Mouse (Mus musculus): ENCODE results near the gene Gm11639. TPM values are rescaled to one million over a fixed set of nuclear protein-coding genes. Genes with fewer than 3 reads are reported as not detected.
A peak's percentile ranks its signal among the peaks of the same experiment; 100 is the strongest.

Gene Gm11639
- total RNA-seq (2014; rRNA removed) (under 0.01 TPM in 2 replicates), polyA plus RNA-seq (2015; fragmentation: Nextera tagmentation; extraction: Ambion mirVana) (0.01 and 0.33 TPM in 2 replicates)

GRCm38 (mm10) chr11:104685548-104685947, at the start of gene Gm11639:
TSS of gene Gm11639 (plus strand) at chr11:104685707.
- no peak for DNase-seq (ENCODE audit: low spot score)
- Histone ChIP-seq H3K4me2 (ENCODE audit: low read depth, low read length, poor library complexity, severe bottlenecking) (peak within 1 kb of the TSS; percentile 30; the same call in 1 of the 2 replicates), H3K36me3 (ENCODE audit: insufficient read depth, low read length) (no peaks in the 10 kb centered on the region), H3K9me3 (ENCODE audit: low read length) (no peaks in the 10 kb centered on the region), H3K9ac (replicated peaks; ENCODE audit: low read length, poor library complexity, severe bottlenecking) (no peak within 1 kb of the TSS), H3K27me3 (ENCODE audit: insufficient read depth, low read length) (no peaks in the 10 kb centered on the region), H3K4me3 (ENCODE audit: low read depth, low read length) (peak within 1 kb of the TSS; percentile 16; the same call in 1 of the 2 replicates), H3K27ac (ENCODE audit: low read depth, low read length) (no peak within 1 kb of the TSS), H3K4me1 (ENCODE audit: insufficient read depth, low read length) (no peaks in the 10 kb centered on the region)
- no peak for TF ChIP-seq CTCF (IDR thresholded peaks at IDR 0.05)
- 34% methylated on average over 23 of the region's 23 CpGs for WGBS
- ATAC-seq (ENCODE audit: low FRiP score), result no peak

- H3K4me2 ChIP-seq (ENCODE audit: low read depth, low read length, poor library complexity, severe bottlenecking), result no peak overlapping the region
- no peak for TF ChIP-seq CTCF (IDR thresholded peaks at IDR 0.05)
- H3K9ac ChIP-seq (replicated peaks; ENCODE audit: low read length, poor library complexity, severe bottlenecking), result no peak overlapping the region
- DNase-seq (ENCODE audit: low spot score), result no peak
- 94% methylated on average over 14 of the region's 14 CpGs for WGBS
- no peaks in the 10 kb centered on the region for H3K36me3 ChIP-seq (ENCODE audit: insufficient read depth, low read length)
- H3K9me3 ChIP-seq (ENCODE audit: low read length), result no peaks in the 10 kb centered on the region
- H3K27me3 ChIP-seq (ENCODE audit: insufficient read depth, low read length), result no peaks in the 10 kb centered on the region
- no peaks in the 10 kb centered on the region for H3K4me1 ChIP-seq (ENCODE audit: insufficient read depth, low read length)
- no peak for ATAC-seq (ENCODE audit: low FRiP score)
- no peak overlapping the region for H3K27ac ChIP-seq (ENCODE audit: low read depth, low read length)
- H3K4me3 ChIP-seq (ENCODE audit: low read depth, low read length), result no peak overlapping the region
Measured at GRCm38 (mm10) chr11:104637010-104637409, 48.5 kb upstream of the Gm11639 start.

- H3K9ac ChIP-seq (replicated peaks; ENCODE audit: low read length, poor library complexity, severe bottlenecking), result no peak overlapping the region
- DNase-seq (ENCODE audit: low spot score), result peak; percentile 49
- ATAC-seq (ENCODE audit: low FRiP score), result no peak
- no peak overlapping the region for H3K27ac ChIP-seq (ENCODE audit: low read depth, low read length)
- TF ChIP-seq CTCF (IDR thresholded peaks at IDR 0.05), result no peak
- H3K36me3 ChIP-seq (ENCODE audit: insufficient read depth, low read length), result no peaks in the 10 kb centered on the region
- H3K9me3 ChIP-seq (ENCODE audit: low read length), result no peaks in the 10 kb centered on the region
- H3K4me1 ChIP-seq (ENCODE audit: insufficient read depth, low read length), result no peaks in the 10 kb centered on the region
- whole genome bisulfite sequencing, result 59% methylated on average over 5 of the region's 5 CpGs
- no peaks in the 10 kb centered on the region for H3K27me3 ChIP-seq (ENCODE audit: insufficient read depth, low read length)
- no peak overlapping the region for H3K4me2 ChIP-seq (ENCODE audit: low read depth, low read length, poor library complexity, severe bottlenecking)
- no peak overlapping the region for H3K4me3 ChIP-seq (ENCODE audit: low read depth, low read length)
Measured at GRCm38 (mm10) chr11:104638006-104638405, 47.5 kb upstream of the Gm11639 start.

GRCm38 (mm10) chr11:104638906-104639305, 46.6 kb upstream of the Gm11639 start:
- no peak for ATAC-seq (ENCODE audit: low FRiP score)

GRCm38 (mm10) chr11:104639634-104640033, 45.9 kb upstream of the Gm11639 start:
- Histone ChIP-seq H3K9me3 (ENCODE audit: low read length) (no peaks in the 10 kb centered on the region), H3K27ac (ENCODE audit: low read depth, low read length) (no peak overlapping the region), H3K4me3 (ENCODE audit: low read depth, low read length) (no peak overlapping the region), H3K27me3 (ENCODE audit: insufficient read depth, low read length) (no peaks in the 10 kb centered on the region), H3K4me2 (ENCODE audit: low read depth, low read length, poor library complexity, severe bottlenecking) (no peak overlapping the region), H3K36me3 (ENCODE audit: insufficient read depth, low read length) (no peaks in the 10 kb centered on the region), H3K9ac (replicated peaks; ENCODE audit: low read length, poor library complexity, severe bottlenecking) (no peak overlapping the region), H3K4me1 (ENCODE audit: insufficient read depth, low read length) (no peaks in the 10 kb centered on the region)
- WGBS, result 89% methylated on average over 9 of the region's 9 CpGs
- no peak for TF ChIP-seq CTCF (IDR thresholded peaks at IDR 0.05)
- DNase-seq (ENCODE audit: low spot score) (no peak), ATAC-seq (ENCODE audit: low FRiP score) (no peak)

More at GRCm38 (mm10) chr11:104638906-104639305, 46.6 kb upstream of the Gm11639 start:
- Histone ChIP-seq H3K36me3 (ENCODE audit: insufficient read depth, low read length) (no peaks in the 10 kb centered on the region), H3K9me3 (ENCODE audit: low read length) (no peaks in the 10 kb centered on the region), H3K4me2 (ENCODE audit: low read depth, low read length, poor library complexity, severe bottlenecking) (no peak overlapping the region), H3K9ac (replicated peaks; ENCODE audit: low read length, poor library complexity, severe bottlenecking) (no peak overlapping the region), H3K4me3 (ENCODE audit: low read depth, low read length) (no peak overlapping the region), H3K4me1 (ENCODE audit: insufficient read depth, low read length) (no peaks in the 10 kb centered on the region), H3K27me3 (ENCODE audit: insufficient read depth, low read length) (no peaks in the 10 kb centered on the region), H3K27ac (ENCODE audit: low read depth, low read length) (no peak overlapping the region)
- no peak for DNase-seq (ENCODE audit: low spot score)
- WGBS, result 82% methylated on average over 2 of the region's 2 CpGs
- no peak for TF ChIP-seq CTCF (IDR thresholded peaks at IDR 0.05)

- no peak overlapping the region for H3K4me3 ChIP-seq (ENCODE audit: low read depth, low read length)
- no peaks in the 10 kb centered on the region for H3K27me3 ChIP-seq (ENCODE audit: insufficient read depth, low read length)
- H3K27ac ChIP-seq (ENCODE audit: low read depth, low read length), result no peak overlapping the region
- H3K4me1 ChIP-seq (ENCODE audit: insufficient read depth, low read length), result no peaks in the 10 kb centered on the region
- no peak overlapping the region for H3K9ac ChIP-seq (replicated peaks; ENCODE audit: low read length, poor library complexity, severe bottlenecking)
- WGBS, result 79% methylated on average over 10 of the region's 10 CpGs
- ATAC-seq (ENCODE audit: low FRiP score) (no peak), DNase-seq (ENCODE audit: low spot score) (no peak)
- no peaks in the 10 kb centered on the region for H3K36me3 ChIP-seq (ENCODE audit: insufficient read depth, low read length)
- H3K4me2 ChIP-seq (ENCODE audit: low read depth, low read length, poor library complexity, severe bottlenecking), result no peak overlapping the region
- H3K9me3 ChIP-seq (ENCODE audit: low read length), result no peaks in the 10 kb centered on the region
- no peak for TF ChIP-seq CTCF (IDR thresholded peaks at IDR 0.05)
Measured at GRCm38 (mm10) chr11:104640894-104641293, 44.6 kb upstream of the Gm11639 start.
